Mouse (Mus musculus) adrenal gland (tissue): ENCODE data around the gene Saa2.
"Not testable (repeated sequence)": the region's sequence is repeated elsewhere in the genome, so short reads cannot be mapped to it uniquely, and the experiment has no call there.

ENCODE experiments used
- intact Hi-C: fragments of 180-260 bp; cut with DNase I; formaldehyde crosslinking; loops from one replicate; pipeline ENCODE4 v1.15.1; 2025
- long read RNA-seq, 2 experiments: library from polyadenylated mRNA; unstranded; transcript quantifications; one replicate each; pipeline ENCODE4 v2.0.0; 2020; ENCODE audit warnings: borderline replicate concordance in 1 of 2; ENCODE audit not compliant: insufficient replicate concordance in 1 of 2

The Saa2 gene
- long read RNA-seq, experiment 1: 0 reads
- long read RNA-seq, experiment 2: 0 reads

DNA sequence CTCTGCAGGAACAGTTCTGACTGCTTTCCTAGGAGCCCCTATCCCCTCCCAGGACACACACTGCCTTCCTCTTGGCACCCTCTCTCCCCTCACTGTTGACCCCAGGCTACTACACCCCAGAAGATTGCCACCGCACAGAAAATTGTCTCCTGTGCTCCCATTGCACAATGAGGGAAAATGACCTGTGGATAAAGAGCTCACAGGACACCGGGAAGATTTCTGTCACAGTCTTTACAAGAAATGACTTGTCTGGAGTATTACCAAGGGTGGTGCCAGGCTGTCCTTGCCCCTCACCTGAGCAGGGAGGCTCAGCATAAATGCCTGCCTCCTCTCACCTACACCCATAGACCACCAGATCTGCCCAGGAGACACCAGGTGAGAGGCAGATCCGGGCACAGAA is at the start of gene Saa2:
Saa2 (plus strand) TSS at position 301 of the 400 bp plus-strand sequence.
- intact Hi-C loops: no loop called here

DNA sequence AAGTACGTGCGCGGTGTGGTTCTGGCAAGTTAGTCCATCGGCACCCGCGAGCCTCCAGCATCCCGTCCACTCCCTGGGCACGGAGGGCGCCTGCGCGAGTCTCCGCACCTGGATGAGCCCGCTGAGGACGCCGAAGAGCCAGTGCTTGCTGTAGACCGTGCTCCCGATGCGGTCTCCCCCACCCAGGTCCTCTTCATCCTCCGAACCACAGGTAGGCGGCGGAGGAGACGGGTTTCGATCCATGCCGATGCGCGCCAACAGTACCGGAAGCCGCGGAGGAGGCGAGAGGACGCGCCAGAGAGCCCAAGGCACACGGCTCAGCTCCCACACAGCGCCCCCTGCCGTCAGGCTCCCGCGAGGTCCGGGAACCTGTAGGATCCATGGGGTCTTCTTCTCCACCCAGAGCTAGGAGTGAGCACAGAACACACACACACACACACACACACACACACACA is 41.2 kb upstream of the Saa2 start, which contains the start of gene Saal1:
Saal1 (minus strand) TSS at position 291 of the 455 bp plus-strand sequence.
- intact Hi-C loops: loop anchor here (5.0 kb wide), 1 partner anchor 137 kb away; no protein-coding TSS in a partner anchor

DNA sequence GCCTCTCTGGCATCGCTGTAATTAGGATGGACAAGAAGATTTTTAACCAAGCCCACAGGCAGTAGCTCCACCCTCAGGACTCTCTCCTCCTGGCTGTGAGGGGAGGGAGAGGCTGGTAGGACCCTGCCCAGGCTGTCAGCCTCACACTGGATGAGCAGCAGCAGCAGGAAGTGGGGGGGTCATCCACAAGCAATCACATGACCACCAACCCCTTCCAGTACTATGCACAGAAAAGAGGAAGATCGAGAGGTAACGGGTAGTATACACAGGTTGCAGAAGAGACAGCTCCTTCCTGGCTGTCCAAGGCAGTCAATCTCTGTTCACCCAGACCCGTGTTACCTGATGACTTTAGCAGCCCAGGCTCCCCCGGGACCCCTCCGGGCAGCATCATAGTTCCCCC is 39.3 kb upstream of the Saa2 start:
- intact Hi-C loops: loop anchor here (5.0 kb wide), 1 partner anchor 135 kb away; no protein-coding TSS in a partner anchor

DNA sequence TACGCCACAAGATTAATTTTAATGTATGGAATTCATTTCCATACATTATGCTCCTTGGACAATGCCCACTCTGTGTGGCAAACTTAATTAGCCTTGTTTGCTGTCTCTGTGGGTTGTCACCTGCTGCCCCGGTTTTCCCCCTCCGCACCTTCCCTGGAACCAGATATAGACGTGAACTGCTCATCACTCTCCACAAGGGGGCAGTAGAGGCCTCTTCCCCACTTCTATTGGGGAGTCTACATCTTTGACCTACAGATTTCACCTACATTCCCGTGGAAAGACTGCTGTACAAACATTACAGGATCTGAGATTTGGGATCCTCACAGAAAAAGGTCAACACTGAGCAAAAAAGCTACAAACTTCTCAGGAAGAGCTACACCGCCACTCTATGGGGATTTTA is 37.1 kb upstream of the Saa2 start:
- intact Hi-C loops: loop anchor here (5.0 kb wide), 1 partner anchor 133 kb away; no protein-coding TSS in a partner anchor

DNA sequence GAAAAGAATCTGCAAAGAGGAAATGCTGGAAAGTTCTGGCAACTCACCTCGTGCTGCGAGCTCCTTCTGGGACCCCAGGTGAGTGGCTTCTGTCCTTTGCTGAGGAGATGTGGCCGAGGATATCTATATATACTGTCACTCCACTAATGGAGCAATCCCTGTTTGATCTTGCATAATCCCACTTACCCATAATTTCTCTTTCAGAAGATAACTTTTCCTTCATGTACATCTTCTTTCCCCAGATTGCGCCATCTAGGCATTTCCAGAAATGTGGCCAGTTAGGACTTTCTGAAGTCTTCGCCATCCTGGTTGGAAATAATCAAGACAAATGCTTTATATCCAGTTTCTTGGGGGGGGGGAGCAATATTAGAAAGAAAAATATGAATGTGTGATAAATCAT is 36.0 kb upstream of the Saa2 start, which contains the start of gene Saa3:
Saa3 (minus strand) TSS at position 101 of the 400 bp plus-strand sequence.
- intact Hi-C loops: no loop called here

DNA sequence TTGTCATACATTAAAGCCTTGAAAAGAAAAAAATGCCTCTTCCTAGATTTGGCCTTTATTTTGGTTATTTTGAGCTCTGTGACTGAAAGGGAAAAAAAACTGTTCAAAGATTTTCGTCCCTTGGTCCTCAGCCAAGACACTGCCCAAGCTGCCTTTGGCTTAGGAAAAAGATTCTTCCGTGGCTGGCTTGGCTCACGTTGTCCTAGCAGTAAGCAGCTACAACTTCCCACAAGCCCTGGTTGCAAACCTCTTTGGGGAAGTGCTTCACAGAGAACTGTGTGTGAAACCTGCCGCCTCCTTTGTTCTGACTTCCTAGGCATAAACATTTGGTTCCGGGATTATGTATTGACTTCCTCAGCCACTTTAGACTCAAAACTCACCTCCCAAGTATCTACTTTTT is 34.7 kb upstream of the Saa2 start:
- intact Hi-C loops: loop anchor here (1.0 kb wide), 1 partner anchor 53 kb away; no protein-coding TSS in a partner anchor

DNA sequence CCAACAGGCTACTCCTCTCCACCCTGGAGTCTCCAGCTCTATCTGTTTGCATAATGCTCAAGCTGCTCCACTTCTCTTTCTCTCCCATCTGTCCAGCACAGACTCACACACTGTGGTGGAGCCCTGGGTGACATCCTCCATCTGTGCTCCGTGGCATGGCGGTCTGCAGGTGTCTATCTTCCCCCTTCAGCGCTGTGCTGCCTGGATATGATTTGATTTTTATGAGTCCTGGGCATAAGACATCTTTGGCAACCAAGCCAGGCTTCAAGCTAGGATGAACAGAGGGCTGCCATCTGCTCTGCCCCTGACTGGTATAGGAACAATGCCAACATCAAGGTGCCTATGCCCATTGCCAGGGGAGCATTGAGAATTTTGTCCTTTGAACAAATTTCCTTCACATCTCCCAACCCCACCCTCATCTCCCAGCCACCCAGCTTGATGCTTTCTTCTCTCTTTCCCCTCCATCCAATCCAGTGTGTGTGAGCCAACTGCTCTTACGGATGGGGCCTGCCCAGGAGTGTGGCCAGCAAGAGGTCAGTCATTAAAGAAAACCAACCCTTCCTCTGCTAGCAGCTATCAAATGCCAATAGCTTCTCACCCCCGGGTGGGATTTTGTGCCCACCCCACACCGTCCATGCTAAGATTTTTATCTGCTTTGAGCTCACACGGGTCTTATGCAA is 32.9 kb upstream of the Saa2 start:
- intact Hi-C loops: no loop called here

DNA sequence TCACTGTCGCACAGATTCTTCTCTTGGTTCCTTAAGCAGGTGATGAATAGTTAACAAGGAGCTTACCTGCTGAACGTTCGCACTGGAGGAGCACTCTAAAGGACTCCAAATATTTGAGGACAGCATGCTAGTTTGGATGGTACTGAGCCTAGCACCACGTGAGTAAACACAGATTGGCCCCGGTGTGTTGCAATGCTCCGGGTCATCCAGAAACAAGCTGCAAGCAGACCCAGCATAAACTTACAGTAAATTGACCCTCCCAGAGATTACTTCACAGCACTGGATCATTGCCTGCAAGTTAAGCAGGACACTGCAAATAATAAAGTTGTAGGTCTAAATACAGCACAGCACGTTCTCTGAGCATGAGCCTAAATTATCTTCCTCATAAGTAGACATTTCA is 32.1 kb upstream of the Saa2 start:
- intact Hi-C loops: no loop called here

DNA sequence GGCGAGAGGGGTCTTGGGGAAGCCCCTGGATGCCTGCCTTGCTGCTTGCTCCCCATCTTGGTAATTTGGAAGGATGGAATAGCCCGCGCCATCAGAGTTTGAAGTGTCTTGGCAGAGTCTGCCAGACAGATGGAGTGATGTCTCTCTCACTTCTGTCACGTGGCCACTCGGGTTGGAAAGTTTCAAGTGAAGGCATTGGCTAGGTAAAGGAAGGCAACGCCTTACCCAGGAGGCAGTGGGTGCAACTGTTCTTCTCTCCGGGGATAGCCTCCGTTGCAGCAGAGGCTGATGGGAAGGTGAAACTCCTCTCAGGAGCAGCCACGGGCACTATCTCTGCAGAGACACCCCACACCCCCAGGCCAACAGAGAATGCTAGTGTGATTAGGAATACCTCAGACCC is 31.1 kb upstream of the Saa2 start:
- intact Hi-C loops: no loop called here

DNA sequence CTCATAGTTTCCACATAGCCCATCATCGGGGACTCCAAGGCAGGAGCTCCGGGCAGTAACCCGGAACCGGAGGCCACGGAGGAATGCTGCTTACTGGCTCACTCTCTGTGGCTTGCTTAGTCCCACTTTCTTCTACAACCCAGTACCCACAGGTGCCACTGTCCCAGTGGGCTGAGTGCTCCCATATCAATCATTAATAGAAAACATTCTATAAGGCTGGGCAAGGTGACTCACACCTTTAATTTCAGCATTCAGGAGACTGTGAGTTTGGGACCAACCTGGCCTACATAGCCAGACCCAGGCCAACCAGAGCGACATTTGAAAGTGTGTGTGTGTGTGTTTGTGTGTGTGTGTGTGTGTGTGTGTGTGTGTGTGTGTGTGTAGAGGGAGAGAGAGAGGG is 28.2 kb upstream of the Saa2 start:
- intact Hi-C loops: no loop called here

DNA sequence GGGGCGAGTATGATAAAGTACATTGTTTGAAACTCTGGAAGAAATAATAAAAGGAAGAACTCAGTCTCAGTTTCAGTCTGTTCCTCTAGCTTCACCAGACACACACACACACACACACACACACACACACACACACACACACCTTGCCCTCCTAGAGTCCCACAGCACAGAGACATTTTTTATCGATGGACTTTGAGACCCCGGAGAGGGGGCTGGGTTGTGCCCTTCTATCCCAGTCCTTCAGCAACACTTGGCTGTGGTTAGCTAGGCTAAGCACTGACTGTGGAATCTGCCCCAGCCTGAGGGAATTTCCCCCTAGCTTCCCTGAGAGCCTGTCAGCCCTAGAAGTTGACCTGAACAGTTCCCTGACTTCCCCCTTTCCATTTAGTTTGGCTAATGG is 27.7 kb upstream of the Saa2 start:
- intact Hi-C loops: no loop called here

DNA sequence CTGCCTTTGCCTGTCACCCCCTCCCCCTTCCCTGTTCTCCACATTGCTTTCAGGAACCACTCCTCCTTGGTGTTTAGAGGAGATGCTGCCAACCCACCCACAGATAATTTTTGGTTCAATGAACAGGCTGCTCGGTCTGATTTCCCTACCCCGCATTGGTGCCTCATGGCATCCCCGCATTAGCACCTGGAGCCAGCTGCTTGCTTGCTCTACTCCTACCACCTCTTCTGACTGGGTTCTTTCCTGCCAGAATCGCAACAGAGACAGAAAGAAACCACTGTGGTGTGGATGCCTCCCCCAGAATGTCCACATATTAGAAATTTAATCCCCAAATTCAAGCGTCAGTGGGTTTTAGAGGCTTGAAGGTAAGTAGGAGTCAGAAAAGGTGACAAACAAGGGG is 27.2 kb upstream of the Saa2 start:
- intact Hi-C loops: no loop called here

DNA sequence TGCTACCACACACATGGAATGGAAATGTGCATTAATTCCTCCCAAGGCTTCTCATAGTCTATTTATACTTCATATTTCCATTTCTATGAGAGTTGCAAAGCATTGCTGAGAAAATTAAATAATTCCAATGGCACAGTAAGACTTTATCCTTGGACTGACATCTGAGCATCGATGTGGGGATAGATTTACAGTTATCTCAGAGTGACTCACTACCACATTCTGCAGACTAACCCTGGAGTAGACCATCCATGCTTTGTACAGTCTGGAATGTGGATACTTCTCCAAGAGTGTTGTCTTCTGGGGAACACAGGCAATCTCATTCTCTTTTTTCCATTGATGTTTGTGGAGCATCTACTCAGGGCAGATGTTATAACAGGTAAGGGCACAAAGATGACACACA is 24.0 kb upstream of the Saa2 start:
- intact Hi-C loops: no loop called here

DNA sequence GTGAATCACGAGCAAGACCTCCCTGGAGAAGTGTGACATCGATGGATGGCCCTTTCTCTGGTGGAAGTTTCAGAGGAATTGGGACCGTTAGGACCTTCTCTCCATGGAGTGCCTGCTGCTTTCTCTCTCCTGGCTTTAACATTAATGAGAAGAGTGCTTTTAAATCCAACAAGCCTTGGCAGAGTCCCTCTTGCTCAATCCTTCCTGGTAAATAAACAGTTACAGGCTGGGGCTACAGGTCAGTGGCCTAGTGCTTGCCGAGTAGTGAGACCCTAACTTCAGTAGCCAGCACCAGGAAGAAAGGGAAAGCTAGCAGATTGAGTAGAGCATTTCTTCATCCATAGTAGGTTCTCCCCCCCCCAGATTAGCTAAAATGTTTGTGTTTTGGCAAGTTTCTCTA is 19.1 kb upstream of the Saa2 start, which contains the start of gene Saa4:
Saa4 (minus strand) TSS at position 146 of the 400 bp plus-strand sequence.
- intact Hi-C loops: no loop called here

DNA sequence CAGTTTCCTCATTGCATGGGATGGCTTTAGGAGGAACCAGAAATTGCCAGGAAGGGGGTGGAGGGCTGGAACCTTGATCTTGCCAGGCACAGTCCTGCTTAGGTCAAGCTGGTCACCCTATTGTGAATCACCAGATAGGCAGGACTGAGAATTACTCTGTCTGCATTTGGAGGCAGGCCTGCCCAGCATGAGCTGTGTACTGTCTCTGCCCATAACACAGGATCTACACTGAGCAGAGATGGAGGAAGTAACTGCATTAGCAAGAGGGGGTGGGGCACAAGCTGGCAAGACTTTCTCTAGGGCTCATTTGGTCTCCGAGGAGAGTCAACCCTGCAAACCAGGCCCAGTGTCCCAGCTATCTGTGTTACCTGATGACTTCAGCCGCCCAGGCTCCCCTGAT is 16.6 kb upstream of the Saa2 start:
- intact Hi-C loops: no loop called here

DNA sequence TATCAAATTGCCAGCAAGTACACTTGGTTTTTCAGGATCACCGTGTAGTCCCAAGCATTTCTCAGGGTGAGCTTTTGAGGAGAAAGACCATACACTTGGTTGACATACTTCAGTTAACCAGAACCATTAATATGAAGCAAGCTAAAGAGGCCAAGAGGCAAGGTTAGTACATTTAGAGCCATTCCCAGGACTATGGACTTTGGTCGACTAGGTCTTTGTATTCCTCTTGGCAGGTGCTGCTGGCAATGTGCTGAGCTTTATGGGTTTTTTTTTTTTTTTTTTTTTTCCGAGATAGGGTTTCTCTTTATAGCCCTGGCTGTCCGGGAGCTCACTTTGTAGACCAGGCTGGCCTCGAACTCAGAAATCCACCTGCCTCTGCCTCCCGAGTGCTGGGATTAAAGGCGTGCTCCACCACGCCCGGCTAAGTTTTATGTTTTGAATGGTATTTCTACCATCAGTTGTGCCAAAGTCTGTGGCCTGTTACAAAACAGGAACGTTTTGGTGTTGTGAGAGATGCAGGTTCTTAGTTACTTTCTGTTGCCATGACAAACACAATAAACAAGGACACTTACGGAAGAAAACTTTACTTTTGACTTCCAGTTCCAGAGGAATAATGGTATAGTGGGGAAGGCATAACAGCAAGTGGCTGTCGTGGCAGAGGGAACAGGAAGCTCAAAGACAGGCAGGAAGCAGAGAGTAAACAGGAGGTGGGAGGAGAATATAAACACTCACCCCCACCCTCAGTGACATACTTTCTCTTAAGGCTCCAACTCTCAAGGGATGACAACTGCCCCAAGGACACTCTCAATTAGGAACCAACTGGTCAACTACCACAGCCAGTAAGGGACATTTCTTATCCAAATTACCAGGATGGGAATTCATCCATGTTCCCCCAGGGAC is 12.8 kb upstream of the Saa2 start:
- intact Hi-C loops: no loop called here

DNA sequence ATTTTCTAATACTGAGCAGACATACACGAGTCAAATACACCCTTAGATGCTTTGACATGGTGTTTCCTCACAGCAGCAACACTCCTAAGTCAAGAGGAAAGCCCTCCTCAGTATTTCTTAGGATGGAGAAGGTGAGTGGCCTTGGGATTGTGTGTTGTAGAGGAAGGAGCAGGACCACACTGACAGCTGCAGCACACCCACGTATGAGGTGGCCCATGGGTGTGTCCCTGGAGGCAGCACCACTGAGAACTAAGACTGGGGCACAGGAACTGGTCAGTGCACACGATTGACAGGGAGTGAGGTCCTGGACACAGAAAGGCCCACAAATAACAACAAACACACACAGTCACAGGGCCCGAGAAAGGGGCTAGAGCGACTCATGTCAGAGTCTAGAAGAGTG is 11.5 kb upstream of the Saa2 start:
- intact Hi-C loops: not testable (repeated sequence)

DNA sequence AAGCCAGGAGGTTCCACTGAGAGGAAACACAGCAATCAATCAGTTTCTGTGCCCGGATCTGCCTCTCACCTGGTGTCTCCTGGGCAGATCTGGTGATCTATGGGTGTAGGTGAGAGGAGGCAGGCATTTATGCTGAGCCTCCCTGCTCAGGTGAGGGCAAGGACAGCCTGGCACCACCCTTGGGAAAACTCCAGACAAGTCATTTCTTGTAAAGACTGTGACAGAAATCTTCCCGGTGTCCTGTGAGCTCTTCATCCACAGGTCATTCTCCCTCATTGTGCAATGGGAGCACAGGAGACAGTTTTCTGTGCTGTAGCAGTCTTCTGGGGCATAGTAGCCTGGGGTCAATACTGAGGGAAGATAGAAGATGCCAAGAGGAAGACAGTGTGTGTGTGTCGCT is 8.7 kb upstream of the Saa2 start, which contains the start of gene Saa1:
Saa1 (minus strand) TSS at position 101 of the 400 bp plus-strand sequence.
- intact Hi-C loops: not testable (repeated sequence)

DNA sequence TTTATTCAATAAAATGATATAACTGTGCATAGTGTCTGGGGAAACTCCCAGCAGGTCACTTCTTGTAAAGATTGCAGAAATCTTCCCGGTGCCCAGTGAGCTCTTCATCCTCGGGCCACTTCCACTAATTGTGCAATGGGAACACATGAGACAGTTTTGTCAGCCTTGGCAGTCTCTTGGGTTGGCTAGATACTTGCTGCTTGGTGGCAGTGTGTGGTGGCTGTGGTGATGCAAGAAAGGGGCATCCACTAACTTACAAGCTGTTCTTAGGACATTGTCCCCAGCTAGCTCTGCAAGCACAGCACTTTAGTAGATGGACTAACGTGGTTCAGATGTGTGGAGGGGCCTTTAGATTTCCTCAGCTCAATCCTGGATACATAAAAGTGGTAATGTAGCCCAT is 5.8 kb upstream of the Saa2 start:
- intact Hi-C loops: no loop called here

DNA sequence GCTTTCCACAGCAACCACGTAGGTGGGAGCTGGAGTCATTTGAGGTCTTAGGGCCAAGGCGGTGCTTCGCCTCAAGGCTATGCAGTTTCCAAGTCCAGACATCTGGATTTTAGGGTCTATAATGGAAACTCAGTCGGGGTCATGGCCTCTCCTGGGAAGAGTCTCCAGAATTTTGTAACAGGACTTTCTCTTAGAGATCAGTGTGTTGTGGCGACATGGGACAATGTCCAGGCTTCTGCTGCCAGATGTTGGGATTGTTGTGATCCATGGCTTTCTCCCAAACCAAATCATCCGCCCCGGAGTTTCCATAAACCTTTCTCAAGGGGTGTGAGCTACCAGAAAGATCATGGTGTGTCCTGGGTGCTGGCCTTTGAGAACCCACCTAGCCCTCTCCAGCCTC is 5.2 kb upstream of the Saa2 start:
- intact Hi-C loops: no loop called here

DNA sequence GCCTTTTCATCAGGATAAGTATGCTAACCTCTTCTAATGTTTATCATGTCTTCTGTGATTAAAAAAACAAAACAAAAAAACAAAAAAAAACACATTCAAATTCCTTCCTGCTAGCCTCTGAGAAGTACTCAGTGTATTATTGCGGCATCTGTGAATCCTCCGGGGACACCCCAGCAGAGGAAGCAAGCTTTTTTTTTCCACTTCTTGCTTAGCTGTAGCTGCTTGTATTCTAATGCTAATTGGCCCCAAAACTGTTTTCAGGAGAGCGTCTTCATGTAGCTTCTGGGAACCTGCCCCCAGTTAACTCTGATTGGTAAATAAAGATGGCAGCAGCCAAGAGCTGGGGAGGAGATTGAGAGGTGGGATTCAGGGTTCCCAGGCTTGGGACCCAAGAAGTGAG is 3.1 kb upstream of the Saa2 start:
- intact Hi-C loops: no loop called here
